ENCODE assay signal across 11 mouse cellular contexts in the genomic region with DNA sequence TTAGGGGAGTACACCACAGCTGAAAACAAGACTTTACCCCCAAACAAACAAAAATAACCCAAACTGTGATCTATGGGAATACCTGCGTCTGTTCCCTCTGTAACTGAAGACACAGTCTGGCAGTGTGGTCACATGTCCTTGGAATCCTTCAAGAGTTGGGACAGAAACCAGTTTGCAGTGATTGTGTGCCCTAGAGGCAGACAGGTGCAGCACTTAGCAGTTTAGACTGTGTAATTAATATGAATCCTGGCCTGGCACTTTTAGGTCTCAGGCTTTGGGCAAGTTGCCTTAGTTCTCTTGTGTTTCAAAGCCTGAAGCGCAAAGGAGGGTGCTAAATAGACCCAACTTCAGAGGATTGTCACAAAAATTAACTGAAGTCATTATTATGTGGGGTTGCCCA.
DNase-seq lines count a peak whose midpoint lies in the region; ATAC-seq lines count a peak whose summit lies in the region.
"Had no signal": no experiment of that assay in that cellular context is flagged by ENCODE, and none has a peak within 500 bp of the region (broad histone marks: within the 10 kb centered on the region; RNA-seq: fewer than 3 reads in every experiment).

No protein-coding gene starts in this region.

- no peaks in the 10 kb centered on the region for H3K27me3 ChIP-seq in heart, embryonic 14.5 days (ENCODE audit: control insufficient read depth, insufficient read depth, low read length)
- no peaks in the 10 kb centered on the region for H3K27me3 ChIP-seq in limb, embryonic 12.5 days
- H3K27me3 ChIP-seq: embryonic facial prominence, embryonic 15.5 days had no signal

- 0 out of 4 replicates have a peak overlapping the region, but pooled peaks of 1 of the 2 experiments have one; percentile 3 for H3K27ac ChIP-seq in heart, embryonic 14.5 days (replicated peaks in 1 of 2; ENCODE audit: control insufficient read depth in 1 of 2, insufficient read depth in 1 of 2, low read depth in 2 of 2, low read length in 2 of 2)
- 0 out of 2 replicates have a peak overlapping the region, but pooled peaks have one; percentile 41 for H3K27ac ChIP-seq in limb, embryonic 12.5 days
- H3K27ac ChIP-seq: embryonic facial prominence, embryonic 15.5 days had no signal

- H3K9ac ChIP-seq in heart, embryonic 14.5 days (ENCODE audit: low read length) = peak overlapping the region; percentile 27; the same call in 1 of the 2 replicates
- H3K9ac ChIP-seq in limb, embryonic 12.5 days (replicated peaks) = no peak overlapping the region
- H3K9ac ChIP-seq: embryonic facial prominence, embryonic 15.5 days had no signal

- H3K9me3 ChIP-seq in heart, embryonic 14.5 days (ENCODE audit: control insufficient read depth, low read length) = no peaks in the 10 kb centered on the region
- H3K9me3 ChIP-seq in limb, embryonic 12.5 days = no peaks in the 10 kb centered on the region
- H3K9me3 ChIP-seq: embryonic facial prominence, embryonic 15.5 days had no signal

- peaks cover 10% of the 10 kb centered on the region; the same call in 1 of the 2 replicates for H3K36me3 ChIP-seq in heart, embryonic 14.5 days (ENCODE audit: control insufficient read depth, insufficient read depth, low read length)
- H3K36me3 ChIP-seq in limb, embryonic 12.5 days = peaks cover 13% of the 10 kb centered on the region

- H3K4me2 ChIP-seq in heart, embryonic 14.5 days (ENCODE audit: low read length) = no peak overlapping the region
- no peak overlapping the region for H3K4me2 ChIP-seq in limb, embryonic 12.5 days
- H3K4me2 ChIP-seq: embryonic facial prominence, embryonic 15.5 days had no signal

- ATAC-seq in heart, embryonic 14.5 days (ENCODE audit: insufficient number of reproducible peaks, insufficient read depth, low FRiP score, low read depth) = no peak
- ATAC-seq in limb, embryonic 12.5 days (ENCODE audit: insufficient number of reproducible peaks, insufficient read depth, low FRiP score, low TSS enrichment, low read depth) = no peak
- ATAC-seq: activated CD4-positive, CD25-positive, alpha-beta regulatory T cell, adult 4 months had no signal

- WGBS in heart, embryonic 14.5 days = 70% methylated on average over 2 of the region's 2 CpGs
- 70% methylated on average over 2 of the region's 2 CpGs for WGBS in limb, embryonic 12.5 days

- peaks cover 44 to 79% of the 10 kb centered on the region in 2 experiments for H3K4me1 ChIP-seq in heart, embryonic 14.5 days (ENCODE audit: control insufficient read depth in 2 of 2, insufficient read depth in 2 of 2, low read length in 2 of 2)
- H3K4me1 ChIP-seq in limb, embryonic 12.5 days (replicated peaks) = peaks cover 36% of the 10 kb centered on the region

- H3K4me3 ChIP-seq in heart, embryonic 14.5 days (ENCODE audit: control insufficient read depth in 1 of 2, insufficient read depth in 1 of 2, low read depth in 1 of 2, low read length in 2 of 2) = no peak overlapping the region
- H3K4me3 ChIP-seq in limb, embryonic 12.5 days (replicated peaks) = no peak overlapping the region
- H3K4me3 ChIP-seq: embryonic facial prominence, embryonic 15.5 days had no signal

- no peak for DNase-seq in heart, postnatal 4 days
- peak; percentile 57 for DNase-seq in brain, adult 2 months (ENCODE audit: low read depth, low spot score)
- peak; percentile 80 for DNase-seq in fat pad, adult 2 months (ENCODE audit: extremely low read depth, low read depth, low spot score)
- DNase-seq in urinary bladder, postnatal 25 days (ENCODE audit: low spot score) = no peak
- no peak for DNase-seq in ovary, postnatal 10 days (ENCODE audit: low spot score)
- DNase-seq: liver; thymus, postnatal 25 days had no signal

Comparison
In these comparisons a context has a peak if more than half of its experiments do, and no peak if none do; other contexts are left out.
1. DNase-seq: peak in brain, adult 2 months (single experiment) and fat pad, adult 2 months (single experiment); none in heart, postnatal 4 days (single experiment), urinary bladder, postnatal 25 days (single experiment) and ovary, postnatal 10 days (single experiment).